Mouse (Mus musculus) embryonic facial prominence, embryonic 11.5 days (tissue): ENCODE results near the gene Nars2. TPM values are rescaled to one million over a fixed set of nuclear protein-coding genes. Genes with fewer than 3 reads are reported as not detected.
A peak's percentile ranks its signal among the peaks of the same experiment; 100 is the strongest.

Source experiments
- ATAC-seq: fragments of 200-750 bp; cut with Nextera tagmentation; replicated peaks from 2 replicates; pipeline ENCODE4 v1.8.0; 2017; ENCODE audit warnings: low read depth; ENCODE audit not compliant: insufficient number of reproducible peaks, low FRiP score, low TSS enrichment
- DNase-seq: peaks from one replicate; pipeline ENCODE4 v3.0.0-alpha.2; 2015; ENCODE audit warnings: low spot score
- H3K27ac ChIP-seq: fragments of 300-500 bp; sonication (generic); replicated peaks from 2 replicates; pipeline ENCODE4 v1.5.1; 2014; ENCODE audit warnings: mild to moderate bottlenecking, low read depth, low read length, control low read depth
- H3K27me3 ChIP-seq: fragments of 300-500 bp; sonication (generic); 2 replicates; pipeline ENCODE4 v1.6.1; 2014; ENCODE audit warnings: mild to moderate bottlenecking, low read length, moderate library complexity, mixed read lengths; ENCODE audit not compliant: control insufficient read depth, insufficient read depth
- H3K36me3 ChIP-seq: fragments of 300-500 bp; sonication (generic); replicated peaks from 2 replicates; pipeline ENCODE4 v1.6.1; 2014; ENCODE audit warnings: low read depth, mild to moderate bottlenecking, low read length, moderate library complexity, mixed read lengths; ENCODE audit not compliant: control insufficient read depth, insufficient read depth
- H3K4me1 ChIP-seq: fragments of 300-500 bp; sonication (generic); 2 replicates; pipeline ENCODE4 v1.6.1; 2014; ENCODE audit warnings: low read length, mixed read lengths; ENCODE audit not compliant: control insufficient read depth, insufficient read depth
- H3K4me2 ChIP-seq: fragments of 300-500 bp; sonication (generic); 2 replicates; pipeline ENCODE4 v1.6.1; 2014; ENCODE audit warnings: low read depth, mild to moderate bottlenecking, control low read depth, low read length, moderate library complexity
- H3K4me3 ChIP-seq: fragments of 300-500 bp; sonication (generic); 2 replicates; pipeline ENCODE4 v1.5.1; 2014; ENCODE audit warnings: low read depth, low read length, control low read depth
- H3K9ac ChIP-seq: fragments of 300-500 bp; sonication (generic); replicated peaks from 2 replicates; pipeline ENCODE4 v1.6.1; 2014; ENCODE audit warnings: mild to moderate bottlenecking, control low read depth, low read length
- H3K9me3 ChIP-seq: fragments of 300-500 bp; sonication (generic); replicated peaks from 2 replicates; pipeline ENCODE4 v1.6.1; 2016; ENCODE audit warnings: mild to moderate bottlenecking, low read length, inconsistent platforms, mixed read lengths; ENCODE audit not compliant: control insufficient read depth
- WGBS: fragments of 180-500 bp; shearing (Covaris S2); extraction: QIAGEN DNeasy Blood & Tissue Kit; methylation state at CpG from one replicate; pipeline ENCODE4 v1.1.7; 2014; 5-methylcytosine and 5-hydroxymethylcytosine counted together
- polyA plus RNA-seq: library from polyadenylated mRNA; unstranded; fragments of >200 nt; fragmentation: Nextera tagmentation; extraction: Ambion mirVana; gene quantifications from 2 replicates; pipeline ENCODE4 v1.2.1, GENCODE M21; 2014

Nars2 gene
- polyA plus RNA-seq, 1 experiment from 2014 or later, result 23.0 TPM

DNA sequence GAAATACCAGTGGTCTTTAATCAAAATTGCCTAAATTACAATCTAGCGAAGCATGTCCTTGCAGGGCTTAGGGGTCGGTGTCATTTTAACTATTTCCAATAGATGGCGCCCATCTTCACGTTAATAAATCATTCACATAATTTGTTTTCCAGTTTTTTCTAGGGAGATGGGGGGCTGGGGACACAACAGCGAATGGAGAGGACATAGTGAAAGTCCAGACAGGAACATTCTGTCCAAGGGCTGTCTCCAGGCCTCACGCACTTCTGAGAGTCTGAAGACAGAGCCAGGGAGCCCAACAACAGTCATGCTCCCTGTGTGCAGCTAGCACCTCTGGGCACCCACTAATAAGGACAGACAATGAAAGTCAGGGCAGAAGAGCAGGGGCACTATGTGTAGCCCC is 127.8 kb downstream of the Nars2 start:
- H3K4me3 ChIP-seq, result no peak overlapping the region
- no peaks in the 10 kb centered on the region for H3K27me3 ChIP-seq
- no peak overlapping the region for H3K4me2 ChIP-seq
- H3K4me1 ChIP-seq, result no peaks in the 10 kb centered on the region
- DNase-seq (peak; percentile 71), ATAC-seq (no peak)
- WGBS, result 15% methylated on average over 6 of the region's 6 CpGs
- H3K9ac ChIP-seq, result no peak overlapping the region
- H3K36me3 ChIP-seq, result no peaks in the 10 kb centered on the region
- no peaks in the 10 kb centered on the region for H3K9me3 ChIP-seq
- no peak overlapping the region for H3K27ac ChIP-seq

DNA sequence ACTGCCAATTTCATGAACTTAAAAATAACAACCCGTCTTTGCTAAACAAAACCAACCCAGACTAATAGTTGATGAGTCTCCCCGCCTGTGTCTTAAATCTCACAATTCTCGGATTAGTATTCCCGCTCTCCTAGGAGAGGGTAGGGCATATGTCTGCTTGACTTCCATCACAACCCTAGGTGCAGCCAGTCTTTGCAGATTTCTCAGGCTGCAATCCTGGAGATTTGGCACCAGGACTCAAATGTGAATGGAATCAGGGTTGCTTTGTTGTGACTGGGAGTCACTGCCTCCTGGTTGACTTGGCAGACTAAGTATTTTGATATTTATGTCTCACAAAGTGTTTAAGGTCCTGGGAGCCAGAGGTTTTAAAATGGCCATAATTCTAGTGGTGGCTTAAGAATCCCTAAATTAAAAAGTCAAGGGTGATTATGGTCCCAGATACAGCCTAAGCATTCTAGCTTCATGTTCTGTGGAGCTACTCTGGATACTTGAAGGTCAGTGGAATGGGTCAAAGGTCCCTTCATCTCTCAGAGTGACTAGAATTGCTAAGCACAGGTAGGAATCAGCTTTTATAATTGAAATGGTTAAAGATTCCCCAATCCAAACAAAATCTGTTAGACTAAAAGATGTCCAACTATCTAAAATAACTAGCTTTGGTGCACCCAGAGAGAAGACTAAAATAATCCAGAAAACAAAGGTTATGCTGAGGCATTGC is 128.5 kb downstream of the Nars2 start:
- no peak overlapping the region for H3K9ac ChIP-seq
- H3K36me3 ChIP-seq, result no peaks in the 10 kb centered on the region
- no peak for DNase-seq
- ATAC-seq, result no peak
- no peaks in the 10 kb centered on the region for H3K9me3 ChIP-seq
- H3K4me2 ChIP-seq, result no peak overlapping the region
- H3K27ac ChIP-seq, result no peak overlapping the region
- no peaks in the 10 kb centered on the region for H3K4me1 ChIP-seq
- H3K27me3 ChIP-seq, result no peaks in the 10 kb centered on the region
- H3K4me3 ChIP-seq, result no peak overlapping the region
- WGBS, result 70% methylated on average over 4 of the region's 4 CpGs

DNA sequence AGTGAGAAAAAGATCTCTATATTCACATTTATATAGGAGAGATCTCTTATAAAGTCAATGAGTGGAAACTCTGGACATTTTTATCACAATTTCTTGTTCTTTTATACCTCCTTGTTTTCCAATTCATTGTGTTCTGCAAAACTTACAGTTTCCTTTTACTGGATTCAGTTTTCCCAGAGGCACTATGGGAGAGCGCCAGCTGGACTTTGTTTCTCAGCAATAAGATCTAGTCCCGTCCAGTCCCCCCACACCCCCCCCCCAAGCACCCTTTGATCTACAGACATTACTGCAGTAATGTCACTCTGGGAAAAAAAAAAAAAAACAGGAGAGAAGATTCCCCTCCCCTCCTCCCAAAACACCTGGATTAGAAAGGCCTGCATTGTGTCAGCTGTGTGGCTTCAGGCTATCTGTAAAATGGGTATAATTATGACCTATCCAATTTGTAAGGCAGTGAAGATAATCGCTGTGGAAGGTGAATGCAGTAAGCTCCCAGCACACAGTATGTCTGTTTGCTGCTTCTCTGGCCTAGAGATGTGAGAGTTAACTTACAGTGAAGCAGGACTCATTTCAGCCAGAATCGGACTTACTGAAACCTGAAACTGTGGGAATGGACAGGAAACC is 129.4 kb downstream of the Nars2 start:
- H3K4me1 ChIP-seq, result no peaks in the 10 kb centered on the region
- no peaks in the 10 kb centered on the region for H3K9me3 ChIP-seq
- peak overlapping the region; percentile 90 for H3K9ac ChIP-seq
- WGBS, result 23% methylated on average over 4 of the region's 4 CpGs
- ATAC-seq, result no peak; the same call in 1 of the 2 replicates
- no peaks in the 10 kb centered on the region for H3K36me3 ChIP-seq
- DNase-seq, result no peak
- H3K4me3 ChIP-seq, result peak overlapping the region; percentile 91
- H3K27ac ChIP-seq, result peak overlapping the region; percentile 76; the same call in 1 of the 2 replicates
- peak overlapping the region; percentile 86 for H3K4me2 ChIP-seq
- no peaks in the 10 kb centered on the region for H3K27me3 ChIP-seq

DNA sequence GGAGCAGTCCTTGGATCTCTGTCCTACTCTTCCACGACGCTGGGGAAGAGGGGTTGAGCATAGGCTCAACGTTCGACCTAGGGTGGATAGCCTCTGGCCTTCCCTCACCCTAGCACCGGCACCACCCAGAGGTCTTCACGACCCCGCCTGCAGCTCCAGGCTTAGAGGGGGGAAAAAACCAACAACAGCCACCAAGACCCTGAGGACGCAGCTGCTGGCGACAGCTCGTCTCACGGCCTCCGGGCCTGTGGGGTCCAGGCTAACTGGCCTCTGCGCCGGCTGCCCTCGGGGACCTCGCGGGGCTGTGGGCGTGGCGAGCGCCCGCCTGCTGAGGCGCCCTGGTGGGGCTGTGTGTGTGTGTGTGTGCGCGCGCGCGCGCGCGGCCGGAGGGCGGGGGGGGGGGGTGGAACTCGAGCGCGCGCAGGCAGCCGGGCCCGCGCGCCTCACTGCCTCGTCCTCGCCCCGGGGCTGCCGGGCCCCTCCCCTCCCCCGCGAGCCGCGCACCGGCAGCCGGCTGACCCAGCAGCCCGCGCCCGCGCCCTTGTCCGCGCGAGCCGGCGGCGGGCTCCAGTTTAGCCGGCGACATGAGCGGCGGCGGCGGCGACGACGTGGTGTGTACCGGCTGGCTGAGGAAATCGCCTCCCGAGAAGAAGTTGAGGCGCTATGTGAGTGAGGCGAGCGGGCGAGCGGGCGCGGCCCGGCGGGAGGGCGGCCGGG is 130.1 kb downstream of the Nars2 start, which contains the start of gene Gab2:
Gab2 (plus strand) TSS at position 345 of the 717 bp plus-strand sequence.
- under 1% methylated on average over 44 of the region's 83 CpGs for WGBS
- H3K27ac ChIP-seq, result peak within 1 kb of the TSS; percentile 76

DNA sequence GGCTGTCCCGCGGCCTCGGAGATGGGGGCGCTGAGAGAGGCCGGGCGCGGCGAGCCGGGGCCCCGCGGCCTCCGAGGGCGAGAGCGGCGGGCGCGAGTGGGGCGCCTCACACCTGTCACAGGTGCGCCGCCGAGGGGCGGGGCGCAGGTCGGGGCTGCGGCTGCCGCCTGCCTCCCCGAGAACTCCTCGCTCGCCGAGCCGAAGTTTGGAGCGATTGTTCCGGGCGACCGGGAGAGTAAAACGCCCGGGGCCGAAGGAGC is 130.6 kb downstream of the Nars2 start:
- H3K36me3 ChIP-seq, result no peaks in the 10 kb centered on the region
- 0% methylated on average over 19 of the region's 38 CpGs for WGBS

More for the DNA sequence above, 130.1 kb downstream of the Nars2 start, which contains the start of gene Gab2:
- Histone ChIP-seq H3K4me1 (no peaks in the 10 kb centered on the region), H3K4me3 (peak within 1 kb of the TSS; percentile 91), H3K27me3 (no peaks in the 10 kb centered on the region), H3K4me2 (peak within 1 kb of the TSS; percentile 86), H3K9me3 (no peaks in the 10 kb centered on the region), H3K36me3 (no peaks in the 10 kb centered on the region), H3K9ac (peak within 1 kb of the TSS; percentile 90)
- peak; percentile 75 for DNase-seq
- peak; percentile 89 for ATAC-seq

DNA sequence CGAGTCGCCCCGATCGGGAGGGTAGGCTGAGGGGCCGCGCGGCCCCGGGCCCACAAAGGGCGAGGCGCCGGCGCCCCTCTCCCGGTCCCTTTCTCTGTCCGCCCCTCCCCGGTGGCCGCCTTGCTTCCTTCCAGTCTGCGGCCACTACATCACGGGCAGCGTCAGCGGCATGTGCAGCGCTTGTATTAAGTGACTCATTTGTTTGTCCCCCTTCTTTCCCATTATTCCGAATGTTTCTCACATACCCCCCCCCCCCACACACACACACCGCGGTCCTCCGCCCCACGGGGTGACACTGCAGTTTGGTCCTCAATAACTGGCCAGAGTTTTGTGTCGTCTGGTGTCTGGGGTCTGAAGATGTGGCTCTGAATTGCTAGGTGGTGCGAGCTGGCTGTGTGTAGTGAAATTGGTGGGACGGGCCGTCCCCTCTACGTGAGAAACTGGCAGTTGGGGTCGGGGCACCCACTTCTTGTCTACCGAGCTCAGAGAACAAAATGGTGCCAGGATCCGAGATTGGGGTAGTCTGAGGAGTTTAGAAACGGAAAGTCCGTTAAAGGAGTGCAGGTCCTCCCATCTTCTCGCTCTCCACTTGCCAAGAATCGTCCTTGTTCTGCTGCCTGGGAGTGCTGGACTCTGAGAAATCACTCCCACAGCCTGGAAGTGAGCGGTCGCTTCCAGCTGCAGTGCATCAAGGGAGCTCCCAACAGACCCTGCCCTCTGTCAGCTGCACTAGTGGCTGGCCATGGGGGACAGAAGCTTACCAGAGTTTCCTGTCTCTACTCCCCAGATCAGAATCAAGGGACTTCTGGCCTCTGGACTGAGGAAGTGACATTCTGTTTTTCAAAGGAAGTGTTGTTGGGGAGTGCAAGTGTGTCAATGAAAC is 131.2 kb downstream of the Nars2 start:
- peak overlapping the region; percentile 86 for H3K4me2 ChIP-seq
- H3K4me3 ChIP-seq, result peak overlapping the region; percentile 91
- H3K36me3 ChIP-seq, result no peaks in the 10 kb centered on the region
- no peaks in the 10 kb centered on the region for H3K27me3 ChIP-seq
- DNase-seq (peak; percentile 67), ATAC-seq (peak; percentile 41)
- under 1% methylated on average over 38 of the region's 40 CpGs for WGBS
- H3K4me1 ChIP-seq, result no peaks in the 10 kb centered on the region
- peak overlapping the region; percentile 76 for H3K27ac ChIP-seq
- peak overlapping the region; percentile 90 for H3K9ac ChIP-seq
- H3K9me3 ChIP-seq, result no peaks in the 10 kb centered on the region

More for the DNA sequence above, 130.6 kb downstream of the Nars2 start:
- Histone ChIP-seq H3K4me1 (no peaks in the 10 kb centered on the region), H3K27me3 (no peaks in the 10 kb centered on the region), H3K4me2 (peak overlapping the region; percentile 86), H3K9ac (peak overlapping the region; percentile 90), H3K9me3 (no peaks in the 10 kb centered on the region), H3K27ac (peak overlapping the region; percentile 76), H3K4me3 (peak overlapping the region; percentile 91)
- DNase-seq (no peak), ATAC-seq (no peak; the same call in 1 of the 2 replicates)

DNA sequence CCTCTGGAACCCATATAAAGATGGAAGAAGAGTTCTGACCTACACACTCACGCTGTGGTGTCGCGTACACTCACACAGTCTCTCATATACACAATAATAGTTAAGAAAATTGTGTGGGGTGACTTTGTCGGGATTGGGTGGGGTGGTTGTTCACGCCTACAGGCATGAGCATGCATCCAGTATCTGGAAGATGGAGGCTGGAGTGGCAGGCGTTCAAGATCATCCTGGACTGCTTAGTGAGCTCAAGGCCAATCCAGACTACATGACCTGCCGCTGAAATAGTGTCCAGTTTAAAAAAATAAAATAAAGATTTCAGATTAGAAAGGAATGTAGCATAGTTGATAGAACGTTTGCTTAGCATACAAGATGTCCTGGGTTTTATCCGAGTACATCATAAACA is 132.3 kb downstream of the Nars2 start:
- Histone ChIP-seq H3K9me3 (no peaks in the 10 kb centered on the region), H3K27me3 (no peaks in the 10 kb centered on the region), H3K4me1 (no peaks in the 10 kb centered on the region), H3K36me3 (no peaks in the 10 kb centered on the region), H3K4me2 (no peak overlapping the region), H3K9ac (no peak overlapping the region), H3K27ac (no peak overlapping the region), H3K4me3 (no peak overlapping the region)
- DNase-seq, result no peak
- ATAC-seq, result no peak
- WGBS, result 85% methylated on average over 9 of the region's 9 CpGs
